Mouse (Mus musculus) erythroblast, embryonic 14.5 days (primary cell): Measurements from ENCODE around the gene Fbxl21.

Experiments used
- GATA1 ChIP-seq: IDR thresholded peaks from 2 replicates; pipeline ENCODE4 v1.6.1; 2012; ENCODE audit warnings: low read length, inconsistent platforms, mixed read lengths
- TAL1 ChIP-seq: IDR thresholded peaks from 3 replicates; pipeline ENCODE4 v1.6.1; 2012; ENCODE audit warnings: low read length, inconsistent platforms, mixed read lengths

GRCm38 (mm10) chr13:56553923-56554322 lies 31.7 kb downstream of the Fbxl21 start:
- TF ChIP-seq TAL1 (no peak), GATA1 (no peak)
